Mouse (Mus musculus) hindbrain, embryonic 16.5 days (tissue): ENCODE measurements at regions not wholly inside any gene's neighbourhood (a gene's known extent, or its start where the extent isn't known, plus 50 kb on each side); places are given as distances from the start of the nearest gene placed in this dataset.

Experiments
- ATAC-seq: fragments of 200-750 bp; cut with Nextera tagmentation; 2 replicates; pipeline ENCODE4 v1.8.0; 2017; ENCODE audit warnings: moderate TSS enrichment, moderate library complexity
- H3K27ac ChIP-seq: fragments of 300-500 bp; sonication (generic); 2 replicates; pipeline ENCODE4 v1.5.1; 2014; ENCODE audit warnings: low read depth, mild to moderate bottlenecking, control low read depth, low read length, moderate library complexity
- H3K27me3 ChIP-seq: fragments of 300-500 bp; sonication (generic); replicated peaks from 2 replicates; pipeline ENCODE4 v1.6.1; 2014; ENCODE audit warnings: low read length; ENCODE audit not compliant: control insufficient read depth, insufficient read depth
- H3K36me3 ChIP-seq: fragments of 300-500 bp; sonication (generic); 2 replicates; pipeline ENCODE4 v1.6.1; 2014; ENCODE audit warnings: mild to moderate bottlenecking, low read length, moderate library complexity, mixed read lengths; ENCODE audit not compliant: control insufficient read depth, insufficient read depth
- H3K4me1 ChIP-seq: fragments of 300-500 bp; sonication (generic); 2 replicates; pipeline ENCODE4 v1.6.1; 2014; ENCODE audit warnings: low read depth, low read length; ENCODE audit not compliant: control insufficient read depth, insufficient read depth
- H3K4me2 ChIP-seq: fragments of 300-500 bp; sonication (generic); 2 replicates; pipeline ENCODE4 v1.6.1; 2014; ENCODE audit warnings: mild to moderate bottlenecking, low read length, control low read depth, moderate library complexity
- H3K4me3 ChIP-seq: fragments of 300-500 bp; sonication (generic); 2 replicates; pipeline ENCODE4 v1.5.1; 2014; ENCODE audit warnings: mild to moderate bottlenecking, low read length, control low read depth, moderate library complexity
- H3K9ac ChIP-seq: fragments of 300-500 bp; sonication (generic); 2 replicates; pipeline ENCODE4 v1.6.1; 2014; ENCODE audit warnings: low read depth, mild to moderate bottlenecking, control low read depth, low read length, moderate library complexity
- H3K9me3 ChIP-seq: fragments of 300-500 bp; sonication (generic); 2 replicates; pipeline ENCODE4 v1.6.1; 2014; ENCODE audit warnings: mild to moderate bottlenecking, low read length, moderate library complexity; ENCODE audit not compliant: control insufficient read depth
- WGBS: fragments of 180-500 bp; shearing (Covaris S2); extraction: QIAGEN DNeasy Blood & Tissue Kit; methylation state at CpG from one replicate; pipeline ENCODE4 v1.1.7; 2014; 5-methylcytosine and 5-hydroxymethylcytosine counted together

- H3K4me1 ChIP-seq = peaks cover 10% of the 10 kb centered on the region
- H3K27me3 ChIP-seq = no peaks in the 10 kb centered on the region
- no peak overlapping the region for H3K4me3 ChIP-seq
- 41% methylated on average over 9 of the region's 9 CpGs for WGBS
- H3K27ac ChIP-seq = no peak overlapping the region
- H3K4me2 ChIP-seq = no peak overlapping the region
- ATAC-seq = no peak
- H3K36me3 ChIP-seq = no peaks in the 10 kb centered on the region
- H3K9ac ChIP-seq = no peak overlapping the region
- no peaks in the 10 kb centered on the region for H3K9me3 ChIP-seq
Measured at GRCm38 (mm10) chr10:42072758-42073157, 54.5 kb upstream of the Armc2 start.

- no peak overlapping the region for H3K9ac ChIP-seq
- no peak overlapping the region for H3K27ac ChIP-seq
- no peak overlapping the region for H3K4me2 ChIP-seq
- 50% methylated on average over 3 of the region's 3 CpGs for WGBS
- H3K36me3 ChIP-seq = no peaks in the 10 kb centered on the region
- H3K4me3 ChIP-seq = no peak overlapping the region
- H3K4me1 ChIP-seq = peaks cover 10% of the 10 kb centered on the region
- no peaks in the 10 kb centered on the region for H3K27me3 ChIP-seq
- no peak for ATAC-seq
- no peaks in the 10 kb centered on the region for H3K9me3 ChIP-seq
Measured at GRCm38 (mm10) chr10:42072131-42072530, 53.9 kb upstream of the Armc2 start.

GRCm38 (mm10) chr10:42071404-42072024 lies 53.3 kb upstream of the Armc2 start:
- no peaks in the 10 kb centered on the region for H3K36me3 ChIP-seq
- H3K27me3 ChIP-seq = no peaks in the 10 kb centered on the region
- ATAC-seq = peak; percentile 79
- peak overlapping the region; percentile 6; the same call in 1 of the 2 replicates for H3K4me2 ChIP-seq
- no peak overlapping the region for H3K9ac ChIP-seq
- no peaks in the 10 kb centered on the region for H3K9me3 ChIP-seq
- no peak overlapping the region for H3K27ac ChIP-seq
- H3K4me1 ChIP-seq = peaks cover 10% of the 10 kb centered on the region
- no peak overlapping the region for H3K4me3 ChIP-seq
- WGBS = 21% methylated on average over 7 of the region's 8 CpGs

- Histone ChIP-seq H3K9me3 (no peaks in the 10 kb centered on the region), H3K27me3 (no peaks in the 10 kb centered on the region), H3K4me2 (no peak overlapping the region), H3K36me3 (no peaks in the 10 kb centered on the region), H3K4me1 (peaks cover 10% of the 10 kb centered on the region), H3K9ac (no peak overlapping the region), H3K27ac (no peak overlapping the region), H3K4me3 (no peak overlapping the region)
- peak; percentile 63 for ATAC-seq
- 25% methylated on average over 10 of the region's 10 CpGs for WGBS
Measured at GRCm38 (mm10) chr10:42070611-42071403, 52.6 kb upstream of the Armc2 start.

GRCm38 (mm10) chr10:42069751-42070150 lies 51.5 kb upstream of the Armc2 start:
- Histone ChIP-seq H3K4me1 (peaks cover 10% of the 10 kb centered on the region), H3K9ac (no peak overlapping the region), H3K36me3 (no peaks in the 10 kb centered on the region), H3K9me3 (no peaks in the 10 kb centered on the region), H3K27ac (no peak overlapping the region), H3K4me2 (no peak overlapping the region), H3K4me3 (no peak overlapping the region), H3K27me3 (no peaks in the 10 kb centered on the region)
- 96% methylated on average over 8 of the region's 8 CpGs for WGBS
- no peak for ATAC-seq

- ATAC-seq = no peak
- H3K4me2 ChIP-seq = no peak overlapping the region
- H3K9me3 ChIP-seq = no peaks in the 10 kb centered on the region
- H3K4me3 ChIP-seq = no peak overlapping the region
- peaks cover 10% of the 10 kb centered on the region for H3K4me1 ChIP-seq
- no peaks in the 10 kb centered on the region for H3K27me3 ChIP-seq
- H3K27ac ChIP-seq = no peak overlapping the region
- 93% methylated on average over 2 of the region's 2 CpGs for WGBS
- H3K9ac ChIP-seq = no peak overlapping the region
- H3K36me3 ChIP-seq = no peaks in the 10 kb centered on the region
Measured at GRCm38 (mm10) chr10:42068497-42068896, 50.3 kb upstream of the Armc2 start.
